Mouse (Mus musculus): ENCODE data around the gene Wap.
"Not testable (repeated sequence)": the region's sequence is repeated elsewhere in the genome, so short reads cannot be mapped to it uniquely, and the experiment has no call there.

Wap gene

DNA sequence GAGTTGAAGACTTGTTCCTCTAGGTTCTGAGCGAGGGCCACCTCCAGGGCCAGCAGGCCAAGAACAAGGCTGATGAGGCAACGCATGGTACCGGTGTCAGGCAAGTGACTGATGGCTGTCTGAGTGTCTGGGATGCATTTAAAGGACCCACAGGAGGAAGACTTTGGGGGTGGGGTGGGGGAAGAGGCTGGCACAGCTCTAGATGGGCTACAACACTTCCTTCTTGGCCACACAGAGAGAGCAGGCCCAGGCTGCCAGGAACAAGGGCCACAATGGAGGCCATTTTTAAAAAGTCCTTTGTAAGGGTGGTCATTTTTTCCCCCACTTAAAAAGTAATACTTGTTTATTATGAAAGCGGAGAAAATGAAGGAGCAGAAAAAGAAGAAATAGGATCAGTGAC lies at the start of gene Wap:
Gene Wap, minus strand, starts transcription at position 101 of the 400 bp plus-strand sequence.
- no peak for DNase-seq

DNA sequence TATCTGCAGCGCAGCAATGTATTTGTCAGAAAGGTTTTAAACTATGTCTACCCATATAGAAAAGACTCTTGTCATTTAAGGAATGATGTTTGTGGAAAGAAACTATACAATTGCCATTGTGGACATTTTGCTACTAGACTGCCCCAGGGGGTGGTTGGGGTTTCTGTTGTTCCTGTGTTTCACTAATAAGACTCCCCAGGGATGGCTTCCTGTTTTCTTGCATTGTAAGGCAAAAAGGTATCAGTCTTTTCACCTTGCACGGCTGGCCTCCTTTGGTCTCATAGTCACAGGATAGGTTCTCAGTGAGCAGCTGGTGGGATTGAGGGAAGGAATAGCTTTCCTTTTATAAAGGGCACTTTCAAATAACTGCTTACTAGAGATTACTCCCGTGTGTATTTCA lies 46.3 kb upstream of the Wap start:
- DNase-seq, result no peak

DNA sequence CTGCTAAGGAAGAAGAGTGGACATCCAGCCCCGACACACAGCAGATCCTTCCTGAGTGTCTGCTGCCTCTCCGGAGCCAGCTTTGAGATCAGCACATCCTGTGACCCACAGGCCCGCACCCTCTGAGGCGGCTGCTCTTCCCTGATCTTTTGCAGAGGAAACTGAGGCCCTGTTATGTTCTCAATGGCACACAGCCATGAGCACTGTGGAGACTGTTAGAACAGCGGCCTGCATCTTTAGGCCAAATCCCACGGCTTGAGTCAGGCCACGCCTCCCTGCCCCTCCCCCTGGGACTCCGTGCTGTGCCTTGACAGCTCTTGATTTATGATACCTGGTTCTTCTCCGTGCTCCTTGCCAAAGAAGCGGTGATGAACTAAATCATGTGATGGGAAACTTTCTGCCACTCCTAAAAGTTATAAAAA lies 42.0 kb upstream of the Wap start:
- DNase-seq, result peak; percentile 79

DNA sequence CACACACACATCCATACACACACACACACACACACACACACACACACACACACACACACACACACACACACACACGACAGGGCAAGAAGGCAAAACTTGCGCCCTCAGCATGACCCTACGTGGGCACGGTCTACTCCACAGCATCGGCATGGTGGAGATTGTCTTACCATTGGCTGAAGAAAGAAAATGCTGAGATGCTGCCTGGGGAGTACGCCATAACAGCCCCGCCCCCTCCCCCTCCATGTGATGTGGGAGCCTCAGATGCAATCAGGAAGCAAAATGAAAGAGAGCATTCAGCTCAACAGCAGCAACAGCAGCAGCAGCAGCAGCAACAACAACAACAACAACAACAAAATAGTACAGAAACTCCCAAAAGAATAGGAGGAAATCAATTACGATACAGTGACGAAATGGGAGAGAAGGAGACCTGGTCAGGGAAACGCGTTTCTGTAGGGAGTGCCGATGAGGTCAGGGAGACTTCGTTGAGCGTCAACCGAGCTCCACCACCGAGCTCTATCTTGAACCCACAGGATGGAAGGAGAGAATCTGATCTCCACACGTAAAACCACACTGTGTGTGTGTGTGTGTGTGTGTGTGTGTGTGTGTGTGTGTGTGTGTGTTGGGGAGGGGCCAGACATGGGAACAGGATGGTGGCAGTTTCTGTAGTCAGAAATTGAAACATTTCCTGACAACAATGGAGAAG lies 41.4 kb upstream of the Wap start:
- peak; percentile 38 for DNase-seq

DNA sequence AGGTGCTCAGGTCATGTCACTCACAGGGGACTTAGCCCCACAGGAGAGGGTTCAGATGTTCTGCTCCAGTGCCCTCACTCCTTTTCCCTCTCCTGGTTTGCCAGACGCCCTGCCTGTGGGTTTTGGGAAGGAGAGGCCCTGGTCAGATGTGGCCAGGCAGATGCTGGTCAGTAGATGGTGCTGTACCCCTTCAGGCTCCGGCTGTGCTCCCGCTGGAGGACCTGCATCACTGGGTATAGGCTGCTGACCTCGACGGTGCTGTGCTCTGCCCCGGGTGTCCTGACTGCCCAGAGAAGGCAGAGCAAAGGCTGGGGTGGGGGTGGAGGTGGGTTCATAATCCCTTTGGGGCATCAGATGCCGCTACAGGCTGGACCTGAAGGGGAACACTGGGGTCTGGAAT lies 39.1 kb upstream of the Wap start:
- peak; percentile 22 for DNase-seq

DNA sequence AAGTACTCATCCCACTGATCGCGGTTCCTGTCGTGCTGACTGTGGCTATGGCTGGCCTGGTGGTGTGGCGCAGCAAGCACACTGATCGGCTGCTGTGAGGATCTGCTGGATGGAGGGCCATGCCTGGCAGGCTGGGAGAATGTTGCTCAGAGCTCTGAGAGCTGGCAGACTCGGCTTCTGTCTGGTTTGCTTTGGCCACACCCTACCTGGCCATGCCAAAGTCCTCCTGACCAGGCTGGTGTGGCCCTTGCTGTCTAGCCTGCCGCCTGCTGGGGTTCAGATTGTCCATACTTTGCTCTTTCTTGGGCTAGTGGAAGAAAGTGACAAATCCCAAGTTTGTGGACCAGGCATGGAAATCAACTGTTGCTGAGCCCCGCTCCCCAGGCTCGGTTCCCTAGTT lies 38.2 kb upstream of the Wap start:
- DNase-seq, result no peak

DNA sequence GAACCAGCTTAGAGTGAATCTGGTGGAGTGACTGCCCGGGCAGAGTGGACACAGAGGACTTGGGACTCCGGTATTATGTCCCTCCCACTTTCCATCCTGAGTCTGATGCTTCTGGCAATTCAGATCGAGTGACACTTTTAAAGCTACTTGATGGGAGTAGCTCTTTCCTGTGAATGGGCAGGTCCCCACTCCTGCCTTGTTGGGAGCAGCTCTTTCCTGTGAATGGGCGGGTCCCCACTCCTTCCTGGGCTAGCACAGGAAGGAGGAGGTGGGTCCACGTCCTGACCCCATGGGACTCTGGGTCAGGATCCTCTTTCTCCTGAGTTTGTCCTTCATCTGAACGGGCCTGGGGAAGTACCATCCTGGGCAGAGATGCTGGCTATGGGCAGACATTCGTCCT lies 37.0 kb upstream of the Wap start:
- peak; percentile 61 for DNase-seq

DNA sequence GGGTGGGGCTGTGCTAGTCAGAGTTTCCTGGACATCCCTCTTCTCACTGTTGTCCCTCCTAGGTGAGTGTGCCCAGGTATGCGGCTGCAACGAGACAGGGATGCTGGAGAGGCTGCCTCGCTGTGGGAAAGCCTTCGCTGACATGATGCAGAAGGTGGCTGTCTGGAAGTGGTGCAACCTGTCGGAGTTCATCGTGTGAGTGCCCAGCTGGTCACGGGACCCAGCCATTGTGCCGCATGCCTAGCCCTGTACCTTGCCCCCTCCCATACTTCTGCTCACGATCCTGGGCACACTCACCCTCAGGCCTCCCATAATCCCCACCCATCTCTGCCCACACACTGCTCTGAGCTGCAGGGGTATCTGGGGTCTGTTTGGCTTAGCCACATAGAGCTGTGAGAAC lies 36.3 kb upstream of the Wap start:
- DNase-seq, result no peak

DNA sequence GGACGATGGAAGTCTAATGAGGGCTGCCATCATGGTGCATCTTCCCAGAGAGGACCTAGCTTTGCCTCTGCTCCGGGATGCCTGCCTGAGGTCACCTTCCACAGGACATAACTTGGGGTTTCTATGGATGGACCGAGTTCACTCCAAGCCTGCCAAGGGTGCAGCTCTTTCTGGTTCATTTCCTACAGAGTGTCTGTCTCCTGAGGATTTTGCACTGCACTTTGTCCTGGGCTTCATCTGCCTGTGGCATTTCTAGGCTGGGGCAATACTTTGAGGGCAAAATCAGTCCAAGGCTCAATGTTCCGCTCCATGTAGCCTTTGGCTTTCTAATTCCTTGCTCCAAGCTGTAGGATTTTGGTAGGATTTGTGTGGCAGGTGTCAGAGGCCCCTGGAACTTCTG lies 32.4 kb upstream of the Wap start:
- no peak for DNase-seq

DNA sequence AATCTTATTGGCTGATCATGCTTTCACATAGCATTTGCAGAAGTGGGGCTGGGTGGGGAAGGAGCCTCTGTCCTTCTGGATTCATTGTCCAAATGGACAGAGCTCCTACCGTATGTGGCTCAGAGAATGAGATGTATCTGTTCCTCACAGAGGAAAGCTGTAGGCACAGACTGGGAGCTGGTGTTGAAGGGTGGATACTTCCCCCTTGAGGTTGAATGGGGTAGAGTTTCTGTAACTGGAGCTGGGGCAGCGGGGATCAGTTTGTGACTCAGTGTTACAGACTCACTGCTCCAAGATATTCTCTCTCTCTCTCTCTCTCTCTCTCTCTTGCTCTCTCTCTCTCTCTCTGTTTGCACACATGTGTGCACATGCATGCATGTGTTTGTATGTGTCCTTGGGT lies 31.6 kb upstream of the Wap start:
- DNase-seq, result no peak

DNA sequence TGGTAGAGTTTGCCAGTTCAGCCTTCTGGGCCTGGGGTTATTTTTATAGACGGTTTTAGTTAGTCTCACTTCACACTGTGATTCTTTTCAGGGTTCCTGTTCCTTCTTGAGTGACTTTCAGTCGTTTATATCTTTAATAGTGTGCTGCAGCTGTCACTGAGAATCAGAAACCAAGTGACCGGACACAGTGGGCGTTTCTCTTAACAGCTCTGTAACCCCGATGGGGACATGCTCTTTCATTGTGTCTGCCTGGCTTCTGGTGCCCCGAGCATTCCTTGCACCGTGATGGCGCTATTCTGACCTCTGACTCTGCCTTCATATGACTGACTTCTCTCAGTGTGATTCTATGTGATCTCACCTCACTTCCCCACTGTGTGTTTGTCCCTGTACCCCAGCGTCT lies 30.6 kb upstream of the Wap start:
- DNase-seq, result no peak

DNA sequence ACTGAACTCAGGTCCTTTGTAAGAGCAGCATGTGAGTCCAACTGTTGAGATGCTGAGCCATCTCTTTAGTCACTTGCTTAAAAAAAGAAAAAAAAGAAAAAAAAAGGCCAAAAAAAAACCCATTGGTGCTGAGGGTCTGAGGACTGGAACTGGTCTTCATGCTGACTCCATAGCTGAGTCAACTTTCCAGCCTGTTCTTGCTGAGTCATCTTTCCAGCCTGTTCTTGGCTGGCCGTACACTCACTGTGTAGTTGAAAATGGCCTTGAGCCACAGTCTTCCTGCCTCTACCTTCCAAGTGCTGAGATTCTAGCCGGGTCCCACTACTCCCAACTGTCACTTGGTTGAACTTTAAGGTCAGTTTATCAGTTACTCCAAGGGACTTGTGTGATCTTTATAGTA lies 28.2 kb upstream of the Wap start:
- DNase-seq, result no peak

DNA sequence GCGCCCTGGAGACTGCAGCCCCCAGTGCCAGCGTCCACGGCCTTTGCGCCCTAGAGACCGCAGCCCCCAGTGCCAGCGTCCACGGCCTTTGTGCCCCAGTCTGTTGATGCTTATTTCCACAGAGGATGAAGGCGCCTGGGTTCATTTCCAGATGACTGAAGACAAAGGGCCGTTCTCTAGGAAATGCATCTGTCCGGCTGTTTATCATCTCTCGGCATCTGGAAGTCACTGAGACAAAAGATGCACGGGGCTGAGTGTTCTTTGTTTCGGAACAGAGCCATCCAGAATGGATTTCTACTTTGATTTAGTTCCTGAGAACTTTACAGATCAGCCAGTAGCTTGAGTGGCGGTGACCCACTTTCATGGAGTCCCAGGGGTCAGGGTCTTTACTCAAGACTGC lies 22.8 kb upstream of the Wap start:
- no peak for DNase-seq

DNA sequence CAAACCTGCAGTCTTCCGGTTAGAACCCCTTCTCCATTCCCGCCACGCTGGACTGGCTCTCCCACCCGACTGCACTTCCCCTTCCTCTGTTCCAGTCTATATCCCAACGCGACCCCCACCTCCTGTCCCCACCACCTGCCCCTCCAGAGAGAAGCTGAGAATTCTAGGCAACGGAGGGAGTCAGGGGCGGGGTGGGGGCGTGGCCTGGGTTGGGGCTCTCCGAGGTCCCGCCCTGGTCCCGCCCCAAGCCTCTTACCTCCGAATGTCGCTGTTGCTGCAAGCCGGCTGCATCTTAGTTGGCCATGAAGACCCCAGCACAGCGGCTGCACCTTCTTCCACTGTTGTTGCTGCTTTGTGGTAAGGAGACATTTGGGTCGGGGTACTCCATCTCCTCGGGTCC lies 19.8 kb upstream of the Wap start, which contains the start of gene Ramp3:
Gene Ramp3, plus strand, starts transcription at position 251 of the 400 bp plus-strand sequence.
- peak; percentile 18 for DNase-seq

DNA sequence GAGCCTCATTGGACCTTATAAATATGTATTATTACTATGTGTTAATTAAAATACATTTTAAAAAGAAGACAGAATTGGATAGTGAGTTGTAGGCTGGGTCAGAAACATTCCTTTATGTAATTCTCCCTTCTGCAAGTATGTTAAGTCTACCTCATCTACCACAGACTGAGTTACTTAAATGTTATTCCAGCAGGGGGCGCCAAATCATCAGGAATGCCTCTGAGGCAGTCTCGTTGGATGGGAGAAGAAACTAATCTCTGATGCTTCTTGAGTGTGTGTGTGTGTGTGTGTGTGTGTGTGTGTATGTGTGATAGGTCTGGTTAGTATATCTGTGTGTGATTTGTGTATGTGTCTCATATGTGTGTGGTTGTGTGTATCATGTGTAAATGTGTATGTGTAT lies 16.5 kb upstream of the Wap start:
- peak; percentile 93 for DNase-seq

DNA sequence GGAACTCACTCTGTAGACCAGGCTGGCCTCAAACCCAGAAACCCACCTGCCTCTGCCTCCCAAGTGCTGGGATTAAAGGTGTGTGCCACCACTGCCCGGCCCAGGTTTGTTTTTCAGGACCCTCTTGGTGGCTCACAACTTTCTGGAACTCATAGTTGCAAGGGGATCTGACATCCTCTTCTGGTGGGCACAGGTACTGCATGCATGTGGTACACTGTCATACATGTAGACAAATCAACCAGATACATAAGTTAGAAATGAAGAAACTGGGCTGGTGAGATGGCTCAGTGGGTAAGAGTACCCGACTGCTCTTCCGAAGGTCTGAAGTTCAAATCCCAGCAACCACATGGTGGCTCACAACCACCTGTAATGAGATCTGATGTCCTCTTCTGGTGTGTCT lies 14.5 kb upstream of the Wap start:
- DNase-seq, result not testable (repeated sequence)

DNA sequence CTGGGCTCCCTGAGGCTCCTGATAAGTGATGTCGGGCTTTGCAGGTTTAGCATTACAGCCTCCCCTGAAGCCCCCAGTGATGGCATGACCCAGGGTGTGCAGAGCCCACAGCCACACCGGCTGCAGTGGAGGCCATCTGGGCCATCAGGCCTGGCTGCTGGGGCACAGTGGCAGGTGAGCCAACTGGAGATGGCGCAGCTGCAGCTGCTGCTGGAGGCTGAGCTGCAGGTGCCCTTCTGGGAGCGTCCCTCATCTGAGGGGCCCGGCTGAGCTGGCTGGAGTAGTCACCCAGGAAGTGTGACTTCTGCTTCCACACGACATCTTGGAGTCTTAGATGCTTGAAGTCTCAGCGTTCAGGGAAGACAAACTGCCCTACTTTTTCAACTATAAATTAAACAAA lies 12.1 kb upstream of the Wap start:
- DNase-seq, result no peak

DNA sequence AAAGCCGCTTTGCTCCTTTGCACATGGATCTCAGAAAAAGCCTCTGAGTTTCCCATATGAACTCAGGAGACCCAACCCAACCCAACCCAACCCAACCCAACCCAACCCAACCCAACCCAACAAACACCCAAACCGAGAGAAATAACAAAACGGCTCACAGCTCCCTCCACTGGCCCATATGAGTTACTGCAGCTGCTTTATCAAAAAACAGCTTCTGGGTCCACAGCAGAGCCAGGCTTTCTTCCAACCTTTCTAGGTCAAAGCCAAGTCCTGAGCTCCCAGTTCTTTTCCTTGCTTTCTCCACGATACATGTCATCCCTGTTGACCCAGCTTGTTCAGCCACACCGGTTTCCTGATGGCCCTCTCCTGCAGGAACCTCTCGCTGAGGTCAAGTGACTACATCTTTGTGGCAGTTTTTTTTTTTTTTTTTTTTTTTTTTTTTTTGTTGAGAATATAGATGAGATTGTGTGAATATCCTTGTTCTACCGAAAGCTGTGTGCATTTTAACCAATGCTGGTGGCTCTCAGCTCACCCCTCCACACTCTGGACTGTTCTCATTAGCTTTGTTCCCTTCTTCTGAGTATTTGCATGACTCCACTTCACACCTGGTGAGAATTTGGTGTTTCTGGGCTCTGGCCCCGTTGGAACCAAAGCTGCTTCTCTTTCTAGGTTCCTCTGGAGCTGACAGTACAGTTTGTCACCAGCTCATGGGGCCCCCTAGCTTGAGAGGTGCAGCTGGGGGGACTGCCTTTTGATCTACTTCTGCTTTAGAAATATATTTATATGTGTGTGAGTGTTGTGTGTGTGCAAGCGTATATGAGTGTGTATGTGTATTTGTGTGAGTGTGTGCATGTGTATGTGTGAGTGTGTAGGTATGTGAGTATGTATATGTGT lies 9.6 kb upstream of the Wap start:
- no peak for DNase-seq

DNA sequence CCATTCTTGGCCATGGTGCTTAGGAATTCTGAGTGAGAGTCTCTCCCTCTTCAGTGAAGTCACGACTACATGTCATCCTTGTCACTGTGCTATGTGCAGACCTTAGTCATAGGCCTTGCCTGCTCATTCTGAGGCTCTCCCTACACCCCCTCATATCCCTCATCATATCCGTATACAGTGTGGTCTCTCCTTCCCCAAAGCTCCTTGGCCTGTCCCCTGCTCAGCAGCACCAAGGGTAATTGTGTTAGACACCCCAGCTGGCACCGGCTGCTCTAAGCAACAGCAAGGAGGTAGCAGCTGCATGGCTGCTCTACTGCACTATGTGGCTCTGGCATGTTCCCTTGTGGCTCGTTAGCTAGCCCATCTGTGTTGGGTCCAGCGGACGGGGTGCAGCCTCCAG lies 6.1 kb upstream of the Wap start:
- DNase-seq, result no peak

DNA sequence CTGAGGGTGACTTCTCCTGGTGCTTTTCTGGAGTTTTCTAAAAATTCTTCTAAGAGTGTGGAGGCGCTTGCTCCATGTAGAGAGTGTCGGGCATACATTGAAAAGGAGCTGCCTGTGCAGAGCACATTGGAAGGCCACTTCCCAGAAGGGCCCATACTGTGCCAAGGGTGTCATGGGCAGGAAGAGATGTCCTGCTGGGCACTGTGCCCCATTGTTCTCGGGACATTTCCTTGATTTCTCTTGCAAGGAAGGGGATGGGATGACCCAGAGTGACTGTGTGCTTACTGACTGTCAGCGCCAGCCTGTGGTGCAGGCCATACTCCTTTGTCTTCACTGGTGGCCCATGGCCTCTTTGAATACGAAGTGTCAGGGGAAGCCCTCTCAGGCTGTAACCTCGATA lies 635 bp upstream of the Wap start:
- DNase-seq, result peak; percentile 43

DNA sequence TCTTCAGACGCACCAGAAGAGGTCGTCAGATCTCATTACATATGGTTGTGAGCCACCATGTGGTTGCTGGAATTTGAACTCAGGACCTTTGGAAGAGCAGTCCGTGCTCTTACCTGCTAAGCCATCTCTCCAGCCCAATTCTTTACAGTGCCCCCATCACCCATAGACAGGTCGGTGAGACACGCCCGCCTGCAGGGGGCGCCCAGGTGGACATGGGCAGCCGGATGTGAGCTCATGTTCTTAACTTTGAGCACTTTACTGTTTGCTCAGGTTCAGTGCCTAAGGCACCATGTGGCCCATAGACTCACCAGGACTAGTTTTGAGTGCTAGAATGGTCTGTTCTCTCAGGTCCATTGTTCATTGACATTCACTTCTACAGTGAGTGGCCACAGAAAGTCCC lies 2.3 kb downstream of the Wap start:
- no peak for DNase-seq

DNA sequence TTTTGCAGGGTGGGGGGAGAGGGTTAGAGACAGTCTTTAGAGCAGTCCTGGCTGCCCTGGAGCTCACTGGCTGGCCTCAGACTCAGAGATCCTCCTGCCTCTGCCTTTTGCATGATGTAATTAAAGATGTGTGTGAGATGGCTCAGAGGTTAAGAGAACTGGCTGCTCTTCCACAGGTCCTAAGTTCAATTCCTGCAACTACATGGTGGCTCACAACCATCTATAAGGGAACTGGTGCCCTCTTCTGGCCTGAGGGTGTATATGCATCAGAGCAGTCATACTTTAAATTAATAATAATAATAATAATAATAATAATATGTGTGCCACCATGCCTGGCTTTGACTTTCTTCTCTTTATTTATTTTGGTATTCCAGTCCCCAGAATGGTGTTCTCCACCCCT lies 8.8 kb downstream of the Wap start:
- peak; percentile 54 for DNase-seq

DNA sequence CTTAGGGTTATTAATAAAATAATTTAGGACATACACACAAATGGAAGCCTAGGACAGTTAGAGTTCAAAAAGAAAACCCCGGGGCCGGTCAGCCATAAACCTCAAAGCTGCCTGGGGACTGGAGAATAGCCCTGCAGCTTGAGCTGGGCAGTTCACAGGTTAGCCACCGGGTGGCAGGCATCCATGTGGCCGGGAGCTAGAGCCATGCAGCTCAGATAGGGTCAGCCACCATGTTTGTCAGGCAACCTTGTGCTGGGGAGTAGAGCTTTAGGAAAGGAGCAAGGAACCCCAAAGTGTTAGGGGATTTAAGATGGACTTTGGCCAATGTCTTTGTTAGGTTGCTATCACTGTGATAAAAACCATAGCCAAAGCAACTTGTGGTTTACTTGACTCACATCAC lies 9.9 kb downstream of the Wap start:
- peak; percentile 66 for DNase-seq

DNA sequence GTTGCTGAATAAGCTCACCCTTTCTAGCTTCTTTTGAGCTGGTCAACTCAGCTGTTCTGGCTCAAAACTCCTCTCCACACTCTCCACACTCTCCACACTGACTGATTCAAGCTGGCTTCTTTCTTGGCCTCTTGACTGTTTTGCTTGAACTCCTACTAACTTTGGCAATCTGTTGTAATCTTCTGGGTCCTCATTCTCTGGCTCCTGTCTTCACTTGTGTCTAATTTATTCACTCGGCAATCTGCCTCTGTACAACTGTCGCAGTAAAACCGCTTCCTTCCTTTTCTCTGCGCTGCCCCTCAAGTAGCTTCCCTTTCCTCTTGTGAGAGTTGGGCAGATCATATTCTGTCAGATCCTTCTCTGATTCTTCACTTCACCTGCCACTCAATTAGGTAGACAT lies 10.7 kb downstream of the Wap start:
- peak; percentile 44 for DNase-seq

All from lung, postnatal 36 days (tissue).